Mouse (Mus musculus) forebrain, embryonic 10.5 days (tissue): ENCODE data around the gene Inpp5b. TPM values are rescaled to one million over a fixed set of nuclear protein-coding genes. Genes with fewer than 3 reads are reported as not detected.
"Not testable (repeated sequence)": the region's sequence is repeated elsewhere in the genome, so short reads cannot be mapped to it uniquely, and the experiment has no call there.

Experiments used
- DNase-seq: peaks from one replicate; pipeline ENCODE4 v3.0.0-alpha.2; 2017; ENCODE audit warnings: low spot score; ENCODE audit errors: extremely low spot score
- H3K27ac ChIP-seq: fragments of 300-500 bp; sonication (generic); 2 replicates; pipeline ENCODE4 v1.5.1; 2016; ENCODE audit warnings: mild to moderate bottlenecking
- H3K27me3 ChIP-seq: fragments of 300-500 bp; sonication (generic); 2 replicates; pipeline ENCODE4 v1.6.1; 2016; ENCODE audit warnings: mild to moderate bottlenecking; ENCODE audit not compliant: poor library complexity, severe bottlenecking
- H3K36me3 ChIP-seq: fragments of 300-500 bp; sonication (generic); replicated peaks from 2 replicates; pipeline ENCODE4 v1.6.1; 2016; ENCODE audit warnings: mild to moderate bottlenecking, moderate library complexity
- H3K4me1 ChIP-seq: fragments of 300-500 bp; sonication (generic); 2 replicates; pipeline ENCODE4 v1.6.1; 2016
- H3K4me3 ChIP-seq: fragments of 300-500 bp; sonication (generic); 2 replicates; pipeline ENCODE4 v1.5.1; 2016; ENCODE audit warnings: mild to moderate bottlenecking, moderate library complexity
- H3K9me3 ChIP-seq: fragments of 300-500 bp; sonication (generic); 2 replicates; pipeline ENCODE4 v1.6.1; 2016; ENCODE audit warnings: mild to moderate bottlenecking, moderate library complexity
- WGBS: fragments of 180-500 bp; shearing (Covaris S2); methylation state at CpG from one replicate; pipeline ENCODE4 v1.1.7; 2016; 5-methylcytosine and 5-hydroxymethylcytosine counted together
- polyA plus RNA-seq: library from polyadenylated mRNA; unstranded; fragments of >200 nt; fragmentation: Nextera tagmentation; extraction: Ambion mirVana; gene quantifications from 2 replicates; pipeline ENCODE4 v1.2.1, GENCODE M21; 2016

Inpp5b gene
- polyA plus RNA-seq, 1 experiment from 2014 or later = 28.8 TPM

GRCm38 (mm10) chr4:124703881-124704796, 37.5 kb upstream of the Inpp5b start:
- peak; percentile 59 for DNase-seq
- Histone ChIP-seq H3K27me3 (peaks cover 27% of the 10 kb centered on the region), H3K27ac (peak overlapping the region; percentile 90), H3K36me3 (peaks cover 24% of the 10 kb centered on the region), H3K9me3 (no peaks in the 10 kb centered on the region), H3K4me3 (peak overlapping the region; percentile 39), H3K4me1 (peaks cover 94% of the 10 kb centered on the region)
- WGBS = 6% methylated on average over 6 of the region's 6 CpGs

GRCm38 (mm10) chr4:124704797-124705474, 36.7 kb upstream of the Inpp5b start:
- Histone ChIP-seq H3K27ac (peak overlapping the region; percentile 90), H3K9me3 (no peaks in the 10 kb centered on the region), H3K4me1 (peaks cover 94% of the 10 kb centered on the region), H3K27me3 (peaks cover 27% of the 10 kb centered on the region), H3K36me3 (peaks cover 24% of the 10 kb centered on the region), H3K4me3 (peak overlapping the region; percentile 39)
- 28% methylated on average over 11 of the region's 11 CpGs for WGBS
- peak; percentile 38 for DNase-seq

GRCm38 (mm10) chr4:124705661-124706269, 35.9 kb upstream of the Inpp5b start:
- WGBS = 92% methylated on average over 23 of the region's 23 CpGs
- no peaks in the 10 kb centered on the region for H3K9me3 ChIP-seq
- peak overlapping the region; percentile 5; the same call in 1 of the 2 replicates for H3K4me3 ChIP-seq
- H3K27me3 ChIP-seq = peaks cover 27% of the 10 kb centered on the region
- no peak for DNase-seq
- peaks cover 24% of the 10 kb centered on the region for H3K36me3 ChIP-seq
- peaks cover 94% of the 10 kb centered on the region for H3K4me1 ChIP-seq
- peak overlapping the region; percentile 90 for H3K27ac ChIP-seq

- Histone ChIP-seq H3K27me3 (peaks cover 27% of the 10 kb centered on the region), H3K27ac (peak overlapping the region; percentile 88), H3K36me3 (peaks cover 24% of the 10 kb centered on the region), H3K4me1 (peaks cover 80% of the 10 kb centered on the region)
- not testable (repeated sequence) for H3K4me3 ChIP-seq, H3K9me3 ChIP-seq, DNase-seq
- WGBS = 88% methylated on average over 25 of the region's 25 CpGs
Measured at GRCm38 (mm10) chr4:124707381-124708199, 34.1 kb upstream of the Inpp5b start.

GRCm38 (mm10) chr4:124708200-124708517, 33.5 kb upstream of the Inpp5b start:
- Histone ChIP-seq H3K27ac (peak overlapping the region; percentile 88), H3K27me3 (peaks cover 27% of the 10 kb centered on the region), H3K36me3 (peaks cover 24% of the 10 kb centered on the region), H3K4me1 (peaks cover 74% of the 10 kb centered on the region)
- WGBS = 14% methylated on average over 1 of the region's 1 CpGs
- DNase-seq, H3K9me3 ChIP-seq, H3K4me3 ChIP-seq: not testable (repeated sequence)

- 2% methylated on average over 41 of the region's 41 CpGs for WGBS
- Histone ChIP-seq H3K27ac (peak overlapping the region; percentile 88), H3K4me3 (peak overlapping the region; percentile 47), H3K9me3 (no peaks in the 10 kb centered on the region), H3K4me1 (peaks cover 68% of the 10 kb centered on the region), H3K36me3 (peaks cover 24% of the 10 kb centered on the region), H3K27me3 (peaks cover 27% of the 10 kb centered on the region)
- DNase-seq = peak; percentile 84
Measured at GRCm38 (mm10) chr4:124708518-124709477, 32.9 kb upstream of the Inpp5b start.

GRCm38 (mm10) chr4:124709961-124710446, 31.6 kb upstream of the Inpp5b start:
- H3K27ac ChIP-seq = peak overlapping the region; percentile 88
- H3K4me3 ChIP-seq = peak overlapping the region; percentile 47
- no peaks in the 10 kb centered on the region for H3K9me3 ChIP-seq
- peaks cover 24% of the 10 kb centered on the region for H3K36me3 ChIP-seq
- peaks cover 27% of the 10 kb centered on the region for H3K27me3 ChIP-seq
- WGBS = 3% methylated on average over 18 of the region's 18 CpGs
- H3K4me1 ChIP-seq = peaks cover 61% of the 10 kb centered on the region
- DNase-seq = peak; percentile 60

GRCm38 (mm10) chr4:124710776-124711291, 30.8 kb upstream of the Inpp5b start:
- Histone ChIP-seq H3K4me3 (no peak overlapping the region), H3K36me3 (peaks cover 21% of the 10 kb centered on the region), H3K27me3 (peaks cover 21% of the 10 kb centered on the region), H3K4me1 (peaks cover 61% of the 10 kb centered on the region), H3K27ac (0 out of 2 replicates have a peak overlapping the region, but pooled peaks have one; percentile 7), H3K9me3 (no peaks in the 10 kb centered on the region)
- peak; percentile 42 for DNase-seq
- WGBS = 12% methylated on average over 5 of the region's 5 CpGs

GRCm38 (mm10) chr4:124712618-124713017, 29.0 kb upstream of the Inpp5b start:
- 85% methylated on average over 6 of the region's 6 CpGs for WGBS
- Histone ChIP-seq H3K4me3 (no peak overlapping the region), H3K4me1 (peaks cover 57% of the 10 kb centered on the region), H3K9me3 (no peaks in the 10 kb centered on the region), H3K27ac (no peak overlapping the region), H3K27me3 (peaks cover 11% of the 10 kb centered on the region), H3K36me3 (peaks cover 23% of the 10 kb centered on the region)
- DNase-seq = no peak

- not testable (repeated sequence) for H3K27me3 ChIP-seq, DNase-seq, H3K27ac ChIP-seq, H3K4me3 ChIP-seq, H3K9me3 ChIP-seq
- Histone ChIP-seq H3K36me3 (peaks cover 33% of the 10 kb centered on the region), H3K4me1 (peaks cover 45% of the 10 kb centered on the region)
- WGBS = 75% methylated on average over 5 of the region's 5 CpGs
Measured at GRCm38 (mm10) chr4:124713850-124714249, 27.8 kb upstream of the Inpp5b start.
